Mouse (Mus musculus): ENCODE measurements at regions not wholly inside any gene's neighbourhood (a gene's known extent, or its start where the extent isn't known, plus 50 kb on each side); places are given as distances from the start of the nearest gene placed in this dataset.

DNA sequence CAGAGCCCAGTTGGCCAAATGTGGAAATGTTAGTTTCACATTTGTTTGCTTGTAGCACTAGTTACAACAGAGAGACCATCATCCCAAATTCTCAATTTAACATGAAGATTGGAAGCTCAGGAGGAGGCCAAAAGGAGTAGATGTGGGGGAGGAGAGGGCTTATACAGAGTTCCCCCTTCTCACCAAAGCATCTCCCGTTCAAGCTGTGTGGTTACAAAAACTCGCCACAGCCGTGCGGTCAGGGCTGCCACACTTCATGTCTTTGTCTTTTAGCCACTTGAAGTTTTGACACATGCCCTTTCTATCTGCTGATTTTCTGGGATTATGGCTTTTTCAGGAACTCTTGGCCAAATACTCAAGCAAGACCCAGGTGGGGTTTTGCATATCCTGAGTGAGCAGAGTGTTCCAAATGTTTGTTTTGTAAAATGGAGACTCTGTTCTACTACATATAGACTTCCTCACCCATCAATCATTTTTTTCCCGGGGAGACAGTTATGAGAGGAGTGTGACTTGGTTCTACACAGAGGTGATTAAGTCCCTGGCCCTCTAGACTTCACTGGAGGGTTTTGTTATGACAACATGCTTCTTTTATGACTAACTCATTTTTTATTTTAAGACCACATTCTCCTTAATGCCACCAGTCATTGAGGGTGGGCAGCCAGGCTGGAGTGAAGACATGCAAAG, 605.4 kb upstream of the Sall1 start:
- CTCF ChIA-PET, result no interaction called here

DNA sequence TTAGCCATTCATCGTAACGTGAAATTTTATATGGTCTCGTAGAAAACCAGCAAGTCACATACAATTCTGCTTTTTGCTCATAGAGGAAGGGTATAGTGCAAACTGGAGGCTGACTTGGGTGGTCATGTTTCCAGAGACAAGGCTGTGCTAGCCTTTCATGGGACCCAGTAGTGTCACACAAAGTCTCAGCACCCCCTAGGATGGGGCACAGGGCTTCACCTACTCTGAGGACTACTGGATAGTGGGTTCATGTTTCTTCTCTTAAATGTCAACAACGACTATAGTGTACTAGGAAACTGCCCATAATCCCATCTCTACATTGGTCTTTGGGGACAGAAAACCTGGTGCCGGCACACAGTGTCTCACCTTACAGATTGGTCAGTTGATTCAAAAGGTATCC, 603.0 kb upstream of the Sall1 start:
- CTCF ChIA-PET, result no interaction called here

DNA sequence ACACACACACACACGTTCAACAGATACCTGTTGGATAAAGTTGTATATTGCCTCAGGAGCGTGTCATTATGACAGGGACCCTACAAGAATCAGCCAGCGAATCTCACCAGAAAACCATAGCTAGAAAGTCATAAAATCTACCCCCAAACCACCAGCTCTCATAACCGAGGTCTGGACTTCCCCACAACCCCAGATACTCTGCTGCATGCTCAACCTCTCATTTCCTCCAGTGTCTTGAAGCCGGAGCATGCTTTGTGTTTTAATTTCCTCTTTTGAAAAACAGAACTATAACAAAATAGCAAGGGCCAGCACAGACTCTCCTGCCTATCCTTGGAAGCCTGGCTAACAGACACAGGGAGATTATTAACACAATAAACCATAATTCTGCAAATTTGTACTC, 597.4 kb upstream of the Sall1 start:
- CTCF ChIA-PET, result no interaction called here

DNA sequence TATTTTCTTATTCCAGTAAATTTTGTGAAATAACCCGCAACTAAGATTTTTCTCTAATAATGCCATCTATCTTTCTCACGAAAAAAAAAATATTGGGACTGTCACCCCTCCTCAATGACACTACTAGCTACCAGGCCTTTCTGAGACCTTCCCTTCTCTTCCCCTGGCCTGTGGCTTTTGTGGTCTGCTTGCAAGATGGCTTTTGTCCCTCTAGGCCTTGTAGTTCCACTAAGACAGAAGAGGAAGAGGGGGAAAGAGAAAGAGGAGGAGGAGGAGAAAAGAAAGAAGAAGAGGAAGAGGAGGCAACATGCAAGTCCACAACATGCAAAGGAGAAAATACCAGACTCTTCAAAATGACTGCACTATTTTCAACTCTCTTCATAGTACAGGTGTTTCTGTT, 590.9 kb upstream of the Sall1 start:
- CTCF ChIA-PET, result no interaction called here

DNA sequence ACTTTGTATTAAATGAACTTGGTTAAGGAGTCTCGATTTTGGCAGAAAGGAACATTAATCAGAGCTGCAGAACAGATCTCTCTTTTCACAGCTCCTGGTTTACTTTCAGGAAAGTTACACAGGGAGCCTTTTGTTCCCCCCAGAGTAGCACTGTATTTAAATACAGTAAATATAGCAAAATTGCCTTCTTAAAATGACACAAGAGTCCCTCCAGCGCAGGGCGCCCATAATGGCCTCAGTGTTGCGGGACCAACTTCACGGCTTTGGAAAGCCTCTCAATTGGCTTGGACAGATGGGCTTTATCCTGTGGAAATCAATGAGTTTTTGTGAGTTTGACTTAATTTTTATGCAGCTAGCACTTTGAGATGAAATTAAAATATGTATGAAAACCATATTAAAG, 588.3 kb upstream of the Sall1 start:
- CTCF ChIA-PET, result no interaction called here

DNA sequence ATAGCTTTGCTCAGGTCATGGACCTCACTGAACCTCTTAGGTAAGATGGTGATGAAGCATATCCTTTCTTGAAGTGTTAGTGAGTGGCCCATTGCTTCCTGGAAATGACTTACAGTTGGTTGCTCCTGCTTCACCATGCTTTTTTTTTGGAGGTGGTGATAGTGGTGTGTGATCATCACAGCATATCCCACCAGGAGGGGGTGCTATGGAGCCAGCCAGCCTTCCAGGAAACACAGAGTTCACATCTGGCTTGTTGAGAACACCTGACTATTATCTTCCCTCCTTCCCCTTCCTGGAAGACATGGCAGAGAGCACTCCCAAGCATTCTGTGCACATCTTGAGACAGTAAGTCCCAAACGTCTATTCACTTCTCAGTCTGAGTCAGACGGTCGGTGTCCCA, 586.6 kb upstream of the Sall1 start:
- CTCF ChIA-PET, result no interaction called here

DNA sequence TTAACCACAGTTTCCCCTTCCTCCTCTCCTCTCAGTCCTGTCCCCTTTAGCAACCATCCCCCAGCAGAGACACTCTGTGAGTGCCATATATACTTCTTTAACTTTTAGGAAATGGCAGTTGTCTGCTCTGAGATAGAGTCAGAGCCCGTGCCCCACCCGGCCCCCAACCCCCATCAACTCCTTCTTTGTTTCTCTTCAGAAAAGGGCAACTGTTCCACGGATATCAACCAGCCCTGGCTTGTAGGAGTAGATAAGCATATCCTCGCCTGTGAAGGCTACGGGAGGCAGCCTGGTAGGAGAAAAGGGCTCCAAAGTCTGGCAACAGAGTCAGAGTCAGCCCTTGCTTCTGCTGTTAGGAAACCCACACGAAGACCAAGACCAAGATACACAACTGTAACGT, 574.1 kb upstream of the Sall1 start:
- CTCF ChIA-PET, result no interaction called here

DNA sequence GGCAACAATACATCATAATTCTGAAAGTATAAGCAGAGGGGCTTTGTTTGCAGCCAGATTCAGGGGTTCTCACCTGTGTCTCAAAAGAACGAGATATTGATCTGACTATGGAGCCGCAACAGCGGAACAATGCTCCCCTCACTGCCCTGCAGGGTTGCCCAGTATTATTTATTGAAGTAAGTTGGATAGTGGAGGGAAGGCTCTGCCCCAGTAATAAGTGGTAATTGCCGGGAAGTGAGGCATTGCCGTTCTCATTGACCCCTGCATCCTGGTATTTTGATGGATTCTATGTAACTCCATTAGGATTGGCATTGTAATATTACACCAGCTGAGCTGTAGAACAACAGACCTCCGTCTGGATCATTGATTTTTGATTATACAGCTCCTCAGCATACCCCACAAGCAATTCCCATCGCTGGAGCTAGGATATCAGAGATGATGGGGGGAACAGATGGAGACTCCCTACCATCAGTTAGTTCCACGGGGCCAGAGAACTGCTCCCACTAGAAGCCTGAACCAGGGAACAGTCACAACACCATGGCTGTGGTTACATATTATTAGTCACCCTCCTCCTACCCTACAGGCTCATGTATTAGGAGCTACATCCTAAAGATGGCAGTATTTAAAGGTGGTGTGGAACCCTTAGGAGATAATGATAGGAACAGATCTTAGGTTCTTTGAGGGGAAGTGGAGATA, 572.0 kb upstream of the Sall1 start:
- CTCF ChIA-PET, result no interaction called here

DNA sequence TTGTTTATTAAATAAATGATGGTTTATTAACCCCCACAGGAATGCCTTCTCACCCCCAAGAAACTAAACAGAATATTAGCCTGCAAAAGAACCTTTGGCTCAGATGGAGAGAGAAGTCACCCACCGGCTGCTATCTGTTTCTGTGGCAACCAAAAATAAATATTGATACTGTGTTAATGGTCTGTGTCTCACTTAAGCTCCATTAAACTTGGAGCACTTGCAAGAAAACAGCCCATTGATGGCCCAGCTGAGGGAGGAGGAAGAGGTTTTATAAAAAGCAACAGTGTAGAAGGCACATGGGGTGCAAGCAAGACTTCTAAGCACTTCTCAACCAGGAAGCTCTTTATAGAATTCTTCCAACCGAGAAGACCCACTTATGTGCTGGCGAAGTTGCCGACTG, 565.1 kb upstream of the Sall1 start:
- CTCF ChIA-PET, result no interaction called here

DNA sequence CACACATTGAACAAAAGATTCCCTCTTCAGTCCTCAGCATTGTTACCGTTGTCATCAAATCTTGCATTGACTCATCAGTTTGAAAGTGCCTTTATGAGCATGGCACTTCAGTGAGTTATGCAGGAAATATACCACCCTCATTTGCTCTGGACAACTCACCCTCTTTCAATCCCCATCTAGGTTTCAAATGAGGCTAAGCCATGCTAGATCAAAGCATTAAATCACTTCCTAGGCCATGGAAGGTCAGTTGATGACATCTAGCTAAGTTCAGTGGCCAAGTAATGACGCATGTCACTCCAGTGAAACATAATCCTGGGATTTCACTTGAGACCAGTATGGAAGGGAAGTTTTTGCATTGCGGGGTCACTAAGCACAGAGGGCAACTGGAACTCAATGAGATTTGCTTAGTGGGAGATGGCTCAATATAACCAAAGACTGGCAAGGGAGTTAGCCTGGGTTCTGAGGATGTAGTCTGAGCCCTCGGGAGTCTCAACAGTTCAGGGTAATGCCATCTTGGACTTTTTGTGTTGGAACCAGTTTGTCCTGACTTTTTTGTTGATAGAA, 562.0 kb upstream of the Sall1 start:
- CTCF ChIA-PET, result no interaction called here

DNA sequence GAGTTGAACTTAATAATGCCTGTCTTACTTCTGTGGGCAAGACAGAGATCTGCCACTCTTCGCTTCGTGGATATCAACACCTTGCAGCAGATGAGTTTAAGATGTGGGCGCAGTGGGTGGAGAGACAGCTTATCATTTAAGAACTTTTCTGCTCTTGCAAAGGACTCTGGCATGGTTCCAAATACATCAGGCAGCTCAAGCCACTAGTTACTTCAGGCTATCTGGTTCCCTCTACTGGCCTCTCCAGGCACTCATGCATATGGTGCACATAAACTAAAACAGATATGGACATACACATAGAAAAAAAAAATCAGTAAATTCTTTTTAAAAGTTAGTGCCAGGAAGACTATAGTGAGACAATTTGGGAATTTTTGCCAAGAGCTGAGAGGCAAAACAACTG, 560.5 kb upstream of the Sall1 start:
- CTCF ChIA-PET, result no interaction called here

DNA sequence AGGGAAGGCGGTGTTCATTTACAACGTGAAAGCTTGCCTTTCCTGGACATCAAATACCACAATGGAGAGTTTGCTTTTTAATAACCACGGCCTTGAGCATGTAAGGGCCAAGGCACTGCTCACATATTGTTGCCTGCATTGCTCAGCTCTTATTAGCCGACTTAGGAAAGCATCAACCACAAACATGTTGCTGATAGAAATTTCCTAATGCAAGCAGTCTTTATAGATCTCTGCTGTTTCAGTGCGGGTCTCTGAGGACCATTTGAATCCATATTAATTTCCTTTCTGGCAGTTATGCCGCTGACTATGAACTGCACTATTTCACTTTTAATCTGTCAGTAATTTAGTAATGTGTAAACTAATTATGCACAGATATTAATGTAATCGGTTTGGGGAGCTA, 552.4 kb upstream of the Sall1 start:
- CTCF ChIA-PET, result no interaction called here

DNA sequence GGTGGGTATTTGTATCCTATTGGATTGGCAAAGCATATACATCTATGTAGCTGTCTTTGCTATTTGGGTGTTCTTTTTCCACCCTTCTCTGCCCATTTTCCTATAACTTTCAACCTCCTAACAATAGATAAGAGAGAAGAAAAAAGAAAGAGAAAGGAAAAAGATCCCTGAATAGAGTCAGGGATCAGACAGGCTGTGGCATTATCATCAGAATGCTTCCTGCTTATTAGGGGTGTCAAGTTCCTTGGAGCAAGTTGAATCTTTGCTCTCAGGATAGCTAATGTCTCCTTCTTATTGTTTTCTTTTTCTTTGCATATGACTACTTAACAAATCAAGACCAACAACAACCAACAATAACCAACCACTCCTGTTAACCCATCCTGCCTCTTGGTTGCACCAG, 539.1 kb upstream of the Sall1 start:
- CTCF ChIA-PET, result no interaction called here

DNA sequence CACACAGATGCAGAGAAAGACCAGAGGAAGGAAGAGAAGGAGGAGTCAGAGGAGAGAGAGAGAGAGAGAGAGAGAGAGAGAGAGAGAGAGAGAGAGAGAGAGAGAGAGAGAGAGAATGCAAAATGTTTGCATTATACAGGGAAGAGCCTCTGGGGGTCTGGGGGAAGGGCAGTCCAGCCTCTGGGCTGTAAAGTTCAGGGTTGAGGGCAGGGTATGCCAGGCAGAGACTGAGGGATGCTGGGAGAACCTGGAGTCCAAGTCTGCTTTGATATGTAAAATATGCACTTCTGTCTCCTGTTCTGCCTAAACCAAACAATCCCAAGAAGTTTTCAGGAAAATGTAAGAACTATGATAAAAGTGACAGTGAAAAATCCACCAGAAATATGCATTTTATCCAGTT, 538.6 kb upstream of the Sall1 start:
- CTCF ChIA-PET, result no interaction called here

DNA sequence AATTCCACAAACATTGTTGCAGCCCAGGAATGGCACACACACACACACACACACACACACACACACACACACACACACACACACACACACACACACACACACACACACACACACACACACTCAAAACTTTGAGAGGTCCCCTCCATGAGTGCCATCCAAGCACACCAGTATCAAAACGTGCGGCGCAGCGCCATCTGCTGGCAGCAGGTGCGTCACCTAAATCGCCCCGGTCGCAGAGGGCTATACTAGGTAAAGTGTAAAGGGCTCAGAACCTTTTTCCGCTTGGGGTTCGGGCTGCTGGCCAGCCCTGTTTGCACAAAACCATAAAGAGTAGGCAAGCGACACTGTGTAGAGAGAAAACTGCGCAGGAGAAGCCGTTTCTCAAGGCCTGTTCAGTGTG, 527.9 kb upstream of the Sall1 start:
- CTCF ChIA-PET, result no interaction called here

DNA sequence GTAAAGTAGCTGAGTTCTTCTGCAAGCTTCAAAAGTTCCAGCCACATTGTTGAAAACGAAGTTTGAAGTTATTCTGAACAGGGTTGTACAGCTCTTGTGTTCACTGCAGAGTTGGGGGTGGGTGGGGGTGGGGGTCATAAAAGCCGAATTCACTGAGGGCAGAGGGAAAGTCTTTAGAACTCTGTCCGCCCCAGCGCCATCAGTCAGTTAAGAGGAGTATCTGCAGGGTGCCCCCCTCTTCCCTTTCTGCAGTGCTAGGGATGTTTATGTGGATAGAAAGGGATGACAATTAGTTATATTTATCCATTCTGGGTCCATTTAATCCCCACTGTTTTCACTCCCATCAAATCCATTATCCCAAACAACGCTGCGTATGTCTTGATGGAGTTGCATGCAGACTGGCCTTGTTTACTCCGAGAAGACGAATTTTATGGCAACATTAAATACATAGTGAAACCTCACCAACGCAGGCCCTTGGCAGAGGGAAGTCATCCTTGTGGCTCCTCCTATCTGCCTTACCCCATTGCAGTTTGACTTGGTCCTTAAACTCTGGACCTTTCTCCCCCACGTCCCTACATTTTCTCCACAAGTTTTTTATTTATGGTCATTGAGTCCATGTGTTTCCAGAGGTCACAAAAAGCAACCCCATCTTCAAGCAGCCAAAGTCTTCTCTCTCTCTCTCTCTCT, 526.8 kb upstream of the Sall1 start:
- CTCF ChIA-PET, result no interaction called here

DNA sequence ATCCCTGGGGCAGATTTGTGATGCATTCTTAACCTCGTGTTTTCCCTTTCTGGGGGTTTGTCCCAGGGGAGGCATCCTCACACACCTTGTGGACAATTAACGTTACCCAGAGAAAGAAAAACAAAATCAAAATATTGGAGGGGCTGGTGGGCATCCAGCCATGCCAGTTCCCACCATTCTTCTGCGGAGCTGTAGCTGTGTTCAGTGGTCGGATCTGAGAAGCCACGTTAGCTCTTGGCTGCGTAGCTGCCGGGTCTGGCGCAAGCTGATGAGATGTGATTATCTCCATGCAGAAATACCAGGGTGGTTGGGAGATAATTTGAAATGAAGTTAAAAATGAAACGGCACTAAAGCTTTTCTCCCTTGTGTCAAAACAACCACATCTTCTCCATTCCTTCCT, 525.4 kb upstream of the Sall1 start:
- CTCF ChIA-PET, result no interaction called here

DNA sequence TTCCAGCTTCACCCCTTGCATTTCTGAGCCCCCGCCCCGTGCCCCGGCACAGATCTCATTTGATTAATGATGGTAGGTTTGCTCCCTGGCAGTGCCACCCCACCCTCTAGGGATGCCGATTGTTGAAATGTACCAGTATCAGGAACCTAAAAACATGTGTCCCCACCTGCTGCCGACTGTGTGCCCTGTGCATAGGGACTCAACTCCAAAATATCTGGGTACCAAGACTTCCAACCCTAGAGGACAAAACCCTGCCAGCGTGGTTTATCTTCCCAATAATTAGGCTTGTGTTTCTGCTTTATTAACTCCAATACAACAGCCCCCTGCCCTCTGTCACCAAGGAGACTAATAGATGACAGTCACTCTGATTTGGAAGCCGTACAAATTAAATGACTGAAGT, 524.7 kb upstream of the Sall1 start:
- CTCF ChIA-PET, result no interaction called here

DNA sequence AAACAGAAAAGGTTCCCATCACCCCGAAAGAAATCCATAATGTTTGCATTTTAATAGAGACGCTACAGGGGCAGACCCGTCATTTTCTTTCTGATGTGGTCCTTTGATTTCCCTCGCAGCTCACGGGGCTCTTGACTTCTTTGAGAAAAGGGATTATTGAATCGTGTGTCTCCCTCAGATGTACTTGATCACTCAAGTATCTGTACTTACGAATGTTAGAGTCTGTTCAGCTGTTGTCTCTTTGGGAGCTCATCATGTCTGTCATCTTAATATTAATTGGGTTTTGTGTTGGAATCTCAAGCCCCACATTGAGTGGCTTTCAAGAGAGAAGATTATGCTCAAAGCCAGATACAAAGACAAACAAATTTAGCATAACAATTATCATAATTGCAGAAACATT, 523.0 kb upstream of the Sall1 start:
- CTCF ChIA-PET, result no interaction called here

DNA sequence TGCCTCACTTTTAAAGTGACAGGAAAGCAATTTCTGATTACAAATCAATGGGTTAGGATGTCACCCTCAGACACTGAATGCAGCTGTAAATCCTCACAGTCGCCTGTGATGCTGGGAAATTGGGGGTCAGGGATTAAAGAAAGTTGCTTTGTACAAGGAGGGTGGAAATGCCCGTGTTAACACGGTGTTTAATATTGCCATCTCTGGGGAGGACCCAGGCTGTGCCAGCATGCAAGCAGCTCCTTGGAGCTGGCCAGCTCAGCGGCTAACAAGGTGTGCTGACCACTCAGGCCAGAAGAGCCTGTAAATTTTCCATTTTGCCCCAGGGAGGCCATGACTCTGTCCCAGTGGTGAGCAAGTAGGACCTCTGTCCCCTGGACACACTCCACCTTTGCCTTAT, 522.5 kb upstream of the Sall1 start:
- CTCF ChIA-PET, result no interaction called here

DNA sequence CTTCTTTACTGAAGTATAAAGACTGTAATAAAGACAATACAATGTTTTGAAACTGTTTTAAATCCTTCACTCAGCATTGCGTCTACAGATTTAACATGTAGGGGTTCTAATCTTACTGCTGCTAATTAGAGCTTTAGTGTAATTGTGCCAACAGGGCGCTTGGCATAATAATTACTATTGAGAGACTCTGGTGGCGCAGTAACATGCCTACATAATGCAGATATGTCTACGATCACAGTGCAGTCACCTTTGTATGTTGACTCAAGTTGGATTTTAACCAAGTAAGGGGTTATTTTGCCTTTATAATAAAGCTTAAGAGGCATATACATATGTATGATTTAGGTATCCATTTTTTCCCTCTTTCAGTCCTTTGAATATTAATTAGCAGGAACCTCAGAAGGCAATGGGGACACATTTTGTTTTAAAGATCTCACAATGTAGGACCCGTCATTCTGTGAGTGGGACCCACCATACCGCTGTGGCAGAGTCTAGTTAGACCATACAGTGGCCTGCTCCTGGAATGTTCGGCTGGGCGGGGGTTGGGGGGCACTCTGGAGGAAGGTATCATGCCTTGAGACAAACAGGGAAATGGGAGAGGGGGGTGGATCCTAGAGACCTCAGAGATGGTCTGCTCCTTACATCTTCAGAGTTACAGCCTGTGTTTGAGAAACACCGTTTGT, 521.3 kb upstream of the Sall1 start:
- CTCF ChIA-PET, result no interaction called here

DNA sequence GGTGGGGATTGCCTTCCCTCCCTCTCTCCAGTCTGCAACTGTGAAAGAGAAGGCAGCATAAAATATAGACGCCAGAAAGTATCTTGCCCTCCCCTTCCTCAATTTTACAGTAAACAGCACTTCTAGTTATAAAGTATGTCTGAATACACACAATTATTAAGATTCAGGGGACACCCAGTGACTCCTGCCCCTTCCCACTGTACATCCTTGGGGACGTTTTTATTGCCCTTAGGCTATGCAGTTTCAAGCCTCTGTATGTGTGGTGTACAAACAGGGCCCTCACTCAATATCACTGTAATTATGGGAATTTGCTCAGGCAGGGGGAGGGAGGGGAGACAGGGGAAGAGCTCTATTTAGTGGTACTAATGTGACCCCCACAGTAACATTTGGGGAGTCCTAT, 519.6 kb upstream of the Sall1 start:
- CTCF ChIA-PET, result no interaction called here

DNA sequence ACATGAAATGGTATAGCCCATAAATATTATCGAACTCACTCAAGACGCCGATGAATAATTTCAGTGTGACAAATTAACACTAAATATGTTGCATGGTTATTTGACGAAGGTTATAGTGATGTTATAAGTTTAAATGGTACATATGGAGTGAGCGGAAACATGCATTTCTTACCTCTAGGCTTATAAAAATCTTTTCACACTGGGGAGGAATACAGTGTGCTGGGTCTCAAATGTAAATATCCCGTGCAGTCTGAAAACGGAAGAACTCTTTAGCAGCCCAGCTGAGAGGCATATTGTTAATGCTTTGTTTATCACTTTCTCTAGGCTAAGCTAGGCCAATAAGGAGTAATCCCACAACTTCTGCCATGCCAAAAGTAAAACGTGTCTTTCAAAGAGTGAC, 518.6 kb upstream of the Sall1 start:
- CTCF ChIA-PET, result no interaction called here

Data from spleen, embryonic (tissue).